Mouse (Mus musculus): ENCODE measurements around the gene Pacrg. TPM values are rescaled to one million over a fixed set of nuclear protein-coding genes. Genes with fewer than 3 reads are reported as not detected.

Pacrg gene
- polyA plus RNA-seq, 1 experiment from 2014 or later: 1.2 TPM

DNA sequence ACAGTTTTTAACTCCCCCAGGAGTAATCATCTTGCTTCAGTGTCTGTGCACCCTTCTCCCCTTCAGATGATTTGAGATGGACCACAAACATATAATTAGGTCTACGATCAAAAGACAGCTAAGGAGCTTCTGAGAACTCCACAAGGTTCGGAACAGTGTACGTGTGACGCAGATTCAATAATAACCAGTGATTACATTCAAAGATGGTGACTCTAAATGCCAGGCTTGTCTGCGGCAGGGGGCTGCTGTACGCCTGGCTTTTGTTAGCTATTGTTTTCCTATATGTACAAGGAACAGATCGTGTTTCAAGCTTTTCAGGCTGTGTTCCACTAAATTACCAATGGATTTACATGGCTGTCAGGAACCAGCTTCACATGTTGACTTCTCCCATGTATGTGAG is 264.8 kb downstream of the Pacrg start:
- H3K36me3 ChIP-seq: no peaks in the 10 kb centered on the region
- H3K27me3 ChIP-seq: no peaks in the 10 kb centered on the region

DNA sequence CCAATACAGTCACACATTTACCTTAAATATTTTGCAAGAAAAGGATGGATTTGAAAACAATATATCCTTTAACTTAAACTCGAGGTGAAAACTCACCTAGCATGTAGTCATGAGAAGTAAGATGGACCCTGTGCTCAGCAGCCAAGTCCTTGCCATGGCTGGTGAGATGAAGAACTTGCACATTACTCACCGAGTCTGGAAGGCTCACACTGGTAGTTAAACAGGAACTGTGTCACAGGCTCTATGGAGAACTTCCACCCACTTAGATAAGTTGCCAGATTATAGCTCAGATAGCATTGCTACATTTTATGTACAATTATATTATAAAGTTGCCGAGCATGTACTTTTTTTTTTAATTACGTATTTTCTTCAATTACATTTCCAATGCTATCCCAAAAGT is 267.7 kb downstream of the Pacrg start:
- Histone ChIP-seq H3K9me3 (no peaks in the 10 kb centered on the region), H3K4me1 (replicated peaks) (no peaks in the 10 kb centered on the region), H3K9ac (replicated peaks) (no peak overlapping the region), H3K4me3 (replicated peaks) (no peak overlapping the region), H3K27ac (no peak overlapping the region), H3K36me3 (no peaks in the 10 kb centered on the region), H3K4me2 (no peak overlapping the region), H3K27me3 (no peaks in the 10 kb centered on the region)
- WGBS: 88% methylated on average over 4 of the region's 4 CpGs
- ATAC-seq (ENCODE audit: insufficient number of reproducible peaks, insufficient read depth, low FRiP score, low TSS enrichment, low read depth): no peak

More for the DNA sequence above, 264.8 kb downstream of the Pacrg start:
- 65% methylated on average over 7 of the region's 7 CpGs for WGBS
- Histone ChIP-seq H3K9me3 (no peaks in the 10 kb centered on the region), H3K9ac (replicated peaks) (no peak overlapping the region), H3K4me2 (no peak overlapping the region), H3K4me3 (replicated peaks) (no peak overlapping the region), H3K4me1 (replicated peaks) (no peaks in the 10 kb centered on the region), H3K27ac (no peak overlapping the region)
- no peak for ATAC-seq (ENCODE audit: insufficient number of reproducible peaks, insufficient read depth, low FRiP score, low TSS enrichment, low read depth)

DNA sequence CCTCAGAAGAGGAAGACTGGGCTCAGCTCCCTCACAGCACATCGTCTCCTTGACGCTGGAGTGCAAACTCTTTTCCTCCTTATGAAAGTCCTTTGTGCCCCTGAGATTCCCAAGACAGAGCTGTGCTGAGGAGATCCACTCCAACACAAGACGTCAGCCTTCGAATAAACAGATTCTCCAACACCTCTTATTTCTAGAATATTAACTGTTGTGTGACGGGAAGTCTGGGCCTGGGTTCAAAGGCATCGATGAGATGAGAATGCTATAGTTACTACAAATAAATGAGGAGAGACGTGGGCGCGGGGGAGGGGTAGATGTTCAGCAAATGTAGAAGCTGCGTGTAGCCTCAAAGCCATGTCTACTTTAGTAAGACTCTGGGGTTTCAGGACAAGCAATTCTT is 270.8 kb downstream of the Pacrg start:
- Histone ChIP-seq H3K4me2 (no peak overlapping the region), H3K9ac (replicated peaks) (no peak overlapping the region), H3K27me3 (no peaks in the 10 kb centered on the region; the same call in 1 of the 2 replicates), H3K27ac (no peak overlapping the region), H3K4me3 (replicated peaks) (no peak overlapping the region), H3K4me1 (replicated peaks) (peaks cover 4% of the 10 kb centered on the region; the same call in 1 of the 2 replicates), H3K9me3 (no peaks in the 10 kb centered on the region), H3K36me3 (no peaks in the 10 kb centered on the region)
- no peak for ATAC-seq (ENCODE audit: insufficient number of reproducible peaks, insufficient read depth, low FRiP score, low TSS enrichment, low read depth)
- 83% methylated on average over 10 of the region's 10 CpGs for WGBS

DNA sequence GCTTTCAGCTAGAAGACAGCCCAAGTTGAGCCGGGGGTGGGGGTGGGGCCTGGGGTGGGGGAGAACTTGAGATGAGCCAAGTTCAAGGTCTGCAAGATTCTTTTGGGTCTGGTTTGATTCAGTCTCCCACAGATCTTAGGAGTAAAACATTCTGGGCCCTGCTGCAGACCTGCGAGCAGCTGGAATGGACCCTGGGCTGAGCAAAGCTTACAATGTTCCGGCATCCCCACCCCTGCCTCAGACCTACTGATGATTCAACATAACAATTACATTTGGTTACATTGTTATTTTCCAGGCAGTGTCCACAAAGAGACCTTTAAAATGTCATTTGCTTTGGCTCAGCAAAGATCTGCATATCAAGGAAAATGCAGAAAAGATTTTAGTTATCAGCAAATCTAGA is 272.7 kb downstream of the Pacrg start:
- H3K4me2 ChIP-seq: no peak overlapping the region
- ATAC-seq (ENCODE audit: insufficient number of reproducible peaks, insufficient read depth, low FRiP score, low TSS enrichment, low read depth): no peak
- 88% methylated on average over 3 of the region's 3 CpGs for WGBS
- no peak overlapping the region for H3K4me3 ChIP-seq (replicated peaks)
- no peaks in the 10 kb centered on the region for H3K36me3 ChIP-seq
- no peaks in the 10 kb centered on the region for H3K9me3 ChIP-seq
- H3K4me1 ChIP-seq (replicated peaks): peaks cover 4% of the 10 kb centered on the region; the same call in 1 of the 2 replicates
- no peak overlapping the region for H3K9ac ChIP-seq (replicated peaks)
- no peaks in the 10 kb centered on the region; the same call in 1 of the 2 replicates for H3K27me3 ChIP-seq
- no peak overlapping the region for H3K27ac ChIP-seq

- peaks cover 4% of the 10 kb centered on the region; the same call in 1 of the 2 replicates for H3K4me1 ChIP-seq (replicated peaks)
- no peak overlapping the region for H3K4me3 ChIP-seq (replicated peaks)
- no peak overlapping the region for H3K27ac ChIP-seq
- no peak overlapping the region for H3K4me2 ChIP-seq
- 96% methylated on average over 5 of the region's 5 CpGs for WGBS
- H3K27me3 ChIP-seq: no peaks in the 10 kb centered on the region; the same call in 1 of the 2 replicates
- H3K9me3 ChIP-seq: no peaks in the 10 kb centered on the region
- H3K36me3 ChIP-seq: no peaks in the 10 kb centered on the region
- ATAC-seq (ENCODE audit: insufficient number of reproducible peaks, insufficient read depth, low FRiP score, low TSS enrichment, low read depth): no peak
- no peak overlapping the region for H3K9ac ChIP-seq (replicated peaks)
Observed at GRCm38 (mm10) chr17:10564191-10564590, 275.9 kb downstream of the Pacrg start.

DNA sequence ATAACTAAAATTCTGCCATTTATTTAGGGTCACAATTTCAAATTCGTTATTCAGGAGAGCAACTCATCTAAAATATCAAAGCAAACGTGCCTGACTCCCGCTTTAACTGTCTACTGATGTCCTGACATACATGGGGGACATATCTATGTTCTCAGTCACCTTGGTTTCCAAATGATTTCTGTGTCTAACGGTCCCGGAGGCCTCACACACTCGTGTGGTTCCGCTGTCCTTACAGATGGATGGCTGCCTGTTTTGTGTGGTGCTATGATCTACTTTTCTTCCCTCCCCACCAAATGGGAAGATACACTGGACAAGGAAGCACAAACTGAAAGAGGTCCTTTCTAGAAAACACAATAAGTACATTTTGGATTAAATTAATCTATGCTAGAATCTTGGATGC is 277.2 kb downstream of the Pacrg start:
- no peak overlapping the region for H3K27ac ChIP-seq
- H3K36me3 ChIP-seq: no peaks in the 10 kb centered on the region
- no peak for ATAC-seq (ENCODE audit: insufficient number of reproducible peaks, insufficient read depth, low FRiP score, low TSS enrichment, low read depth)
- no peak overlapping the region for H3K4me2 ChIP-seq
- H3K4me1 ChIP-seq (replicated peaks): peaks cover 4% of the 10 kb centered on the region; the same call in 1 of the 2 replicates
- no peaks in the 10 kb centered on the region for H3K9me3 ChIP-seq
- WGBS: 93% methylated on average over 7 of the region's 7 CpGs
- no peak overlapping the region for H3K9ac ChIP-seq (replicated peaks)
- H3K4me3 ChIP-seq (replicated peaks): no peak overlapping the region
- H3K27me3 ChIP-seq: no peaks in the 10 kb centered on the region; the same call in 1 of the 2 replicates

- H3K9ac ChIP-seq (replicated peaks): no peak overlapping the region
- no peak overlapping the region for H3K4me2 ChIP-seq
- H3K4me3 ChIP-seq (replicated peaks): no peak overlapping the region
- H3K9me3 ChIP-seq: no peaks in the 10 kb centered on the region
- no peaks in the 10 kb centered on the region for H3K36me3 ChIP-seq
- H3K27ac ChIP-seq: no peak overlapping the region
- no peaks in the 10 kb centered on the region for H3K27me3 ChIP-seq
- WGBS: 88% methylated on average over 3 of the region's 3 CpGs
- no peak for ATAC-seq (ENCODE audit: insufficient number of reproducible peaks, insufficient read depth, low FRiP score, low TSS enrichment, low read depth)
- H3K4me1 ChIP-seq (replicated peaks): no peaks in the 10 kb centered on the region
Observed at GRCm38 (mm10) chr17:10560053-10560452, 280.1 kb downstream of the Pacrg start.

DNA sequence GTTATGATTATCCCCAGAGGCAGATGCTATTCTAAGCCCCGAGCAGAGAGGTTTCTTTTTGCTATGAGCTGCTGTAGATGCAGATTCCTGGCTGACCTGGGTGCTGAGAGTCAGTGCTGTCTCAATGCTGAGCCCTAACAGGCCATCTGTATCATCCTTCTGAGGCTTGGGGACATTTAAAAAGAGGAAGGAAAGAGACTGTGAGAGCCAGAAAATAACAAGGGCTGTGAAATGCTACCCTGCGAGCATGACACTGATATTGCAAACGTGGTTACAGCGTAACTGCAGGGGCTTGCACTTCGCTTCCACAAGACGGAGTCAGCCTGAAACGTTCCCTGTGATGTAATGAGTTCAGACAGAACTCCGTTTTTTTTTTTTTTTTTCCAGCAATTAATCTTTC is 281.4 kb downstream of the Pacrg start:
- 75% methylated on average over 8 of the region's 8 CpGs for WGBS

GRCm38 (mm10) chr17:10552295-10553056 is 287.6 kb downstream of the Pacrg start:
- no peak for ATAC-seq (ENCODE audit: insufficient number of reproducible peaks, insufficient read depth, low FRiP score, low TSS enrichment, low read depth)
- Histone ChIP-seq H3K4me1 (replicated peaks) (no peaks in the 10 kb centered on the region), H3K4me3 (replicated peaks) (no peak overlapping the region), H3K27me3 (0 out of 2 replicates have a peak, but pooled peaks cover 4% of the 10 kb centered on the region), H3K9me3 (no peaks in the 10 kb centered on the region), H3K4me2 (no peak overlapping the region), H3K36me3 (no peaks in the 10 kb centered on the region), H3K9ac (replicated peaks) (no peak overlapping the region), H3K27ac (no peak overlapping the region)
- 93% methylated on average over 16 of the region's 16 CpGs for WGBS

More for the DNA sequence above, 281.4 kb downstream of the Pacrg start:
- no peaks in the 10 kb centered on the region for H3K9me3 ChIP-seq
- ATAC-seq (ENCODE audit: insufficient number of reproducible peaks, insufficient read depth, low FRiP score, low TSS enrichment, low read depth): no peak
- H3K4me3 ChIP-seq (replicated peaks): no peak overlapping the region
- no peaks in the 10 kb centered on the region for H3K4me1 ChIP-seq (replicated peaks)
- no peak overlapping the region for H3K9ac ChIP-seq (replicated peaks)
- H3K4me2 ChIP-seq: no peak overlapping the region
- no peak overlapping the region for H3K27ac ChIP-seq
- no peaks in the 10 kb centered on the region for H3K27me3 ChIP-seq
- H3K36me3 ChIP-seq: no peaks in the 10 kb centered on the region

DNA sequence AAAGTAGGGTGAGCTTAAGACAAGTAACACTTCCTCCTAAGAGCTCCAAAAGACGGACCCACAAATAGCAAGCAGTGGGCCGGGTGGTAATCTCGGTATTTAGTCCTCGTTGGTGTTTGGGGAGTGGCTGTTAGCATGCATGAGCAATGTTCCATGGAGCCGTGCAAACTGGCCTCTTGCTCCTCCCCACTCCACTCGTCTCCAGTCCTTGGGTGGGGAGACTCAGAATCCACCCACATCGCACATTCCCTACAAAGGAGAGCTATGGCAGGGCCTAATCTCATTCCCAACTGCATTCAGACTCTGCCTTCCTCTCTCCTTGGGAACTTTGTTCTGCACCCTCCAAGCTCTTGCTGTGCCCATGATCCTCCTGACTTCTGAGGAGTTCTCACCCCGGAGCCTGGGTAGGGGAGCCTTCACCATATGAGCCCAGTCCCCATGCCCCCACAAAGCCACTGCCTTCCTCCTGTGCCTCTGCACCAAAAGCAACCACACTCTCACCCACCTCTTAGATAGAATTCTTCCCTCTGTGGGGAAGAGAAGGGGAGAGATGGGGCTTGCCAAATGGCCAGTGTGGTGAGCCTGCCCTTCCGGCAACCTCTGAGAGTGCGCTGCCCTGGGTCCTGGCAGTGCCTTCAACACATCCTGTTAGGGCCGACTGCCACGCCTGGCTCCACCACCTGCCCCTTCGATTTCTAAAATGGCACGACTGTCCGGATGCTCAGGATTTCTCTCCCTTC is 289.2 kb downstream of the Pacrg start:
- 0 out of 2 replicates have a peak, but pooled peaks cover 4% of the 10 kb centered on the region for H3K27me3 ChIP-seq
- no peak for ATAC-seq (ENCODE audit: insufficient number of reproducible peaks, insufficient read depth, low FRiP score, low TSS enrichment, low read depth)
- H3K9me3 ChIP-seq: no peaks in the 10 kb centered on the region
- no peaks in the 10 kb centered on the region for H3K4me1 ChIP-seq (replicated peaks)
- no peak overlapping the region for H3K4me2 ChIP-seq
- WGBS: 75% methylated on average over 15 of the region's 15 CpGs
- H3K36me3 ChIP-seq: no peaks in the 10 kb centered on the region
- no peak overlapping the region for H3K4me3 ChIP-seq (replicated peaks)
- H3K27ac ChIP-seq: no peak overlapping the region
- H3K9ac ChIP-seq (replicated peaks): no peak overlapping the region

DNA sequence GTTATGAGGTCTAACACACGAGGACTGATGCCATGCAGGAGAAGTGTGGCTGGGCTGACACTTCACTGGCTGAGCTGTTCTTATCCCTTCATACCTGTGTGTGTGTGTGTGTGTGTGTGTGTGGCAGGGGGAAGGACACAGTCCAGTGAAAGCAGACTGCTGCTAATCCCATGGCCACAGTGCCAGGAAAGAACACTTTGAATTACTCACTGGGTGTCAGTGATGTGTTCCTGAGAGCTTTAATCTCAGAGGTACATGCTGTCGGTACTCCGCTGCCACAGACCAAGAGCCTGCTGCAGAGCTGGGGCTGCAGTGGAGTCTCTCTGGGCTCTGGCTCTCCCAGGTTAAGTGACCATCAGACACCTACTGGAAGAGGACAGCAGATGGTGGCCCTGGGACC is 290.3 kb downstream of the Pacrg start:
- 76% methylated on average over 3 of the region's 3 CpGs for WGBS
- H3K9ac ChIP-seq (replicated peaks): no peak overlapping the region

More for the DNA sequence above, 290.3 kb downstream of the Pacrg start:
- Histone ChIP-seq H3K27ac (no peak overlapping the region), H3K36me3 (no peaks in the 10 kb centered on the region), H3K27me3 (0 out of 2 replicates have a peak, but pooled peaks cover 4% of the 10 kb centered on the region), H3K9me3 (no peaks in the 10 kb centered on the region), H3K4me3 (replicated peaks) (no peak overlapping the region), H3K4me1 (replicated peaks) (no peaks in the 10 kb centered on the region), H3K4me2 (no peak overlapping the region)
- ATAC-seq (ENCODE audit: insufficient number of reproducible peaks, insufficient read depth, low FRiP score, low TSS enrichment, low read depth): no peak
